Mouse (Mus musculus): ENCODE measurements around the gene Grin3b. TPM values are rescaled to one million over a fixed set of nuclear protein-coding genes. Genes with fewer than 3 reads are reported as not detected.

Gene Grin3b
- total and polyA plus RNA-seq, 2 experiments from 2014 or later = 0.34 TPM; not detected in 1

DNA sequence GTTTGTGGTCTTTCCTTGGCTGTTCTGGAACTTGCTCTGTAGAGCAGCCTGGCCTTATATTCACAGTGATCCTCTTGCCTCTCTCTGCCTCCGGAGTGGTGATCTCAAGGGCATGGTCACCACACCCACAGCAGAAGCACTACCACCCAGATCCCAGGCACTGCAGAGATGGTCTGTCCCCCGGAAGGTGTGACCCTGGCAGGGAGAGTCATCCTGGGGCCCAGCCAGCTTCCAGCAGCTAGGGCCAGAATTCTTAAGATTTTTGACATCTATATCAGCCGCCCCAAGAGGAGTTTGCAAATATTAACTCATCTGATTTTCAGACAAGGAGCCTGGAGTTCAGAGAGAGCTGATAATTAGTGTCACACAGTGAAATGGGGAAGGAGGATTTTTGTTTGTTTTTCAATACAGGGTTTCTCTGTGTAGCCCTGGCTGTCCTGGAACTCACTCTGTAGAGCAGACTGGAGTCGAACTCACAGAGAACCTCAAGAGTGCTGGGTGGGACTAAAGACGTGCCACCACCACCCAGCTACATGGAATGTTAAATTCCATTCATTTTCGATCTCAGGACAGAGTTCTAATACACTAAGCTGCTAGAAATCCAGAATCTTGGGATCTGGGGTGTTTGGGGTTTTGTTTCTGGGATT, 15.8 kb downstream of the Grin3b start:
- WGBS = 16% methylated on average over 6 of the region's 6 CpGs
- DNase-seq (ENCODE audit: low spot score) (no peak), ATAC-seq (ENCODE audit: insufficient read depth, low read depth) (no peak)
- Histone ChIP-seq H3K36me3 (replicated peaks; ENCODE audit: control insufficient read depth, insufficient read depth, low read length) (peaks cover 7% of the 10 kb centered on the region; the same call in 1 of the 2 replicates), H3K4me2 (ENCODE audit: low read depth, low read length) (peak overlapping the region; percentile 93), H3K27ac (ENCODE audit: low read depth) (peak overlapping the region; percentile 98), H3K27me3 (ENCODE audit: control insufficient read depth, insufficient read depth, low read length) (no peaks in the 10 kb centered on the region), H3K4me3 (ENCODE audit: low read depth, low read length) (peak overlapping the region; percentile 74), H3K9ac (replicated peaks; ENCODE audit: low read depth, low read length) (peak overlapping the region; percentile 69; the same call in 1 of the 2 replicates), H3K4me1 (ENCODE audit: control insufficient read depth, insufficient read depth) (peaks cover 34% of the 10 kb centered on the region), H3K9me3 (replicated peaks; ENCODE audit: control insufficient read depth, low read length) (no peaks in the 10 kb centered on the region)
- TF ChIP-seq EP300 (IDR thresholded peaks at IDR 0.05; ENCODE audit: low read depth) (no peak), CTCF (IDR thresholded peaks at IDR 0.05; ENCODE audit: low read depth) (no peak)

GRCm38 (mm10) chr10:79986963-79987362, 16.4 kb downstream of the Grin3b start:
- Histone ChIP-seq H3K9ac (replicated peaks; ENCODE audit: low read depth, low read length) (no peak overlapping the region), H3K27me3 (ENCODE audit: control insufficient read depth, insufficient read depth, low read length) (no peaks in the 10 kb centered on the region), H3K4me3 (ENCODE audit: low read depth, low read length) (no peak overlapping the region), H3K4me1 (ENCODE audit: control insufficient read depth, insufficient read depth) (peaks cover 34% of the 10 kb centered on the region), H3K4me2 (ENCODE audit: low read depth, low read length) (peak overlapping the region; percentile 22; the same call in 1 of the 2 replicates), H3K36me3 (replicated peaks; ENCODE audit: control insufficient read depth, insufficient read depth, low read length) (peaks cover 13% of the 10 kb centered on the region), H3K27ac (ENCODE audit: low read depth) (peak overlapping the region; percentile 98), H3K9me3 (replicated peaks; ENCODE audit: control insufficient read depth, low read length) (no peaks in the 10 kb centered on the region)
- 7% methylated on average over 11 of the region's 11 CpGs for WGBS
- TF ChIP-seq CTCF (IDR thresholded peaks at IDR 0.05; ENCODE audit: low read depth) (peak; percentile 80), EP300 (IDR thresholded peaks at IDR 0.05; ENCODE audit: low read depth) (no peak)
- DNase-seq (ENCODE audit: low spot score) = peak; percentile 84
- ATAC-seq (ENCODE audit: insufficient read depth, low read depth) = no peak

DNA sequence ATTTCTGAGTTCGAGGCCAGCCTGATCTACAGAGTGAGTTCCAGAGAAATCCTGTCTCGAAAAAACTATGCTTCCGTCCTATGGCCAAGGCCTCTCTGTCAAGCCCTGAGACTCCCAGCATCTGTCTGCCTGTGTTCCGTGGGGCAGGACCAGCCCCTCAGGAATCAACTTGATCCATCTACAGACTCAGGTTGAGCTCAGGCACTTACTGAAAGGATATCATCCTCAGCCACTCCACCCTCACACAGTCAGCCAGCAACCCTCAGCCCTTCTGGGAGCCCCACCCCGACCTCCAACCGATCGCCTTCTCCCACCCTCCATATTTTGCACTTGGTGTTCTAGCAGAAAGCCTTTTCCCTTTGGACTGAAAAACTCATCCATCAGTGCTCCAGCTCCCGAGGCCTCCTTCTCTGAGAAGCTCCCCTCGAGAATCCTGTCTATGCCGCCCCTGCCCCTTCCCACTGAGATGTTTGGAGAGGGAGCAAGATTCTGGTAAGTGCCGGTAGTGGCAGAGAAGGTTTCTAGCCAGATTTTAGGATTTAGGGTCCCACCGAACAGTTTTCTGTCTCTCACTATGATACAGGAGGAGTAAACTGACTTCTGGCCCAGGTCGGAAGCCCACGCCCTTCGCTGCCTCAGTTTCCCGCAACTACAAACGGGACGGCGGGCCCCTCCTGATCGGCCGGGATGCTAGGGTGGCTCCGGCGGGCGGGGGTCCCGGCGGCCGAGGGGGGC, 17.4 kb downstream of the Grin3b start:
- peak overlapping the region; percentile 90 for H3K27ac ChIP-seq (ENCODE audit: low read depth)
- H3K4me2 ChIP-seq (ENCODE audit: low read depth, low read length) = peak overlapping the region; percentile 73
- DNase-seq (ENCODE audit: low spot score) = no peak
- H3K4me3 ChIP-seq (ENCODE audit: low read depth, low read length) = peak overlapping the region; percentile 65
- H3K9me3 ChIP-seq (replicated peaks; ENCODE audit: control insufficient read depth, low read length) = no peaks in the 10 kb centered on the region
- H3K4me1 ChIP-seq (ENCODE audit: control insufficient read depth, insufficient read depth) = peaks cover 27% of the 10 kb centered on the region
- no peak for ATAC-seq (ENCODE audit: insufficient read depth, low read depth)
- H3K36me3 ChIP-seq (replicated peaks; ENCODE audit: control insufficient read depth, insufficient read depth, low read length) = peaks cover 22% of the 10 kb centered on the region
- H3K9ac ChIP-seq (replicated peaks; ENCODE audit: low read depth, low read length) = peak overlapping the region; percentile 83
- TF ChIP-seq EP300 (IDR thresholded peaks at IDR 0.05; ENCODE audit: low read depth) = no peak
- no peak for TF ChIP-seq CTCF (IDR thresholded peaks at IDR 0.05; ENCODE audit: low read depth)
- WGBS = 9% methylated on average over 27 of the region's 27 CpGs
- H3K27me3 ChIP-seq (ENCODE audit: control insufficient read depth, insufficient read depth, low read length) = no peaks in the 10 kb centered on the region

GRCm38 (mm10) chr10:79988506-79989271, 18.2 kb downstream of the Grin3b start, which contains the start of gene Cnn2:
Gene Cnn2, plus strand, starts transcription at chr10:79988584.
- peaks cover 30% of the 10 kb centered on the region for H3K36me3 ChIP-seq (replicated peaks; ENCODE audit: control insufficient read depth, insufficient read depth, low read length)
- H3K9ac ChIP-seq (replicated peaks; ENCODE audit: low read depth, low read length) = peak within 1 kb of the TSS; percentile 83
- under 1% methylated on average over 59 of the region's 59 CpGs for WGBS
- H3K27me3 ChIP-seq (ENCODE audit: control insufficient read depth, insufficient read depth, low read length) = no peaks in the 10 kb centered on the region
- peak within 1 kb of the TSS; percentile 73 for H3K4me2 ChIP-seq (ENCODE audit: low read depth, low read length)
- DNase-seq (ENCODE audit: low spot score) = peak; percentile 57
- peak within 1 kb of the TSS; percentile 90 for H3K27ac ChIP-seq (ENCODE audit: low read depth)
- peak within 1 kb of the TSS; percentile 65 for H3K4me3 ChIP-seq (ENCODE audit: low read depth, low read length)
- TF ChIP-seq EP300 (IDR thresholded peaks at IDR 0.05; ENCODE audit: low read depth) (no peak), CTCF (IDR thresholded peaks at IDR 0.05; ENCODE audit: low read depth) (no peak)
- H3K9me3 ChIP-seq (replicated peaks; ENCODE audit: control insufficient read depth, low read length) = no peaks in the 10 kb centered on the region
- no peak for ATAC-seq (ENCODE audit: insufficient read depth, low read depth)
- H3K4me1 ChIP-seq (ENCODE audit: control insufficient read depth, insufficient read depth) = peaks cover 21% of the 10 kb centered on the region

GRCm38 (mm10) chr10:79989272-79989786, 18.8 kb downstream of the Grin3b start:
- Histone ChIP-seq H3K4me3 (ENCODE audit: low read depth, low read length) (peak overlapping the region; percentile 65), H3K27ac (ENCODE audit: low read depth) (peak overlapping the region; percentile 90), H3K9me3 (replicated peaks; ENCODE audit: control insufficient read depth, low read length) (no peaks in the 10 kb centered on the region), H3K4me2 (ENCODE audit: low read depth, low read length) (peak overlapping the region; percentile 73), H3K4me1 (ENCODE audit: control insufficient read depth, insufficient read depth) (peaks cover 21% of the 10 kb centered on the region), H3K9ac (replicated peaks; ENCODE audit: low read depth, low read length) (peak overlapping the region; percentile 83), H3K27me3 (ENCODE audit: control insufficient read depth, insufficient read depth, low read length) (no peaks in the 10 kb centered on the region), H3K36me3 (replicated peaks; ENCODE audit: control insufficient read depth, insufficient read depth, low read length) (peaks cover 36% of the 10 kb centered on the region)
- 20% methylated on average over 8 of the region's 8 CpGs for WGBS
- no peak for TF ChIP-seq EP300 (IDR thresholded peaks at IDR 0.05; ENCODE audit: low read depth)
- no peak for TF ChIP-seq CTCF (IDR thresholded peaks at IDR 0.05; ENCODE audit: low read depth)
- DNase-seq (ENCODE audit: low spot score) (no peak), ATAC-seq (ENCODE audit: insufficient read depth, low read depth) (no peak)
